Mouse (Mus musculus): Measurements from ENCODE around the gene 5031410I06Rik. TPM values are rescaled to one million over a fixed set of nuclear protein-coding genes. Genes with fewer than 3 reads are reported as not detected.

The 5031410I06Rik gene
- not detected in 2 replicates for polyA plus RNA-seq (2012; rRNA removed)

GRCm38 (mm10) chr5:26105262-26105661 is at the start of gene 5031410I06Rik:
Gene 5031410I06Rik, minus strand, starts transcription at chr5:26105362.

GRCm38 (mm10) chr5:26121321-26121720 is 16.2 kb upstream of the 5031410I06Rik start, which contains the start of gene Gm10220:
Gene Gm10220, minus strand, starts transcription at chr5:26121421.

GRCm38 (mm10) chr5:26089191-26089590 is 16.0 kb downstream of the 5031410I06Rik start, which contains the start of gene Gm10471:
Gene Gm10471, minus strand, starts transcription at chr5:26089291.

GRCm38 (mm10) chr5:26058481-26058880 is 46.7 kb downstream of the 5031410I06Rik start, which contains the start of gene Gm7347:
Gene Gm7347, minus strand, starts transcription at chr5:26058581.

Other genes starting within 250 kb of the 5031410I06Rik start
- not detected in 2 replicates for gene Gm21663, start 163.0 kb downstream of the 5031410I06Rik start, polyA plus RNA-seq (2012; rRNA removed)
- not detected in 2 replicates for gene Gm21671, start 150.9 kb downstream of the 5031410I06Rik start, polyA plus RNA-seq (2012; rRNA removed)
- not detected in 2 replicates for gene Gm21680, start 132.7 kb downstream of the 5031410I06Rik start, polyA plus RNA-seq (2012; rRNA removed)
- gene Gm21698, start 116.7 kb downstream of the 5031410I06Rik start, polyA plus RNA-seq (2012; rRNA removed): not detected in 2 replicates
- gene Gm1979, start 100.6 kb downstream of the 5031410I06Rik start, polyA plus RNA-seq (2012; rRNA removed): not detected in 2 replicates
- gene Gm5862, start 82.4 kb downstream of the 5031410I06Rik start, polyA plus RNA-seq (2012; rRNA removed): not detected in 2 replicates
- gene Speer4a, start 65.8 kb downstream of the 5031410I06Rik start, polyA plus RNA-seq (2012; rRNA removed): not detected in 2 replicates
- gene Gm7347, start 46.8 kb downstream of the 5031410I06Rik start, polyA plus RNA-seq (2012; rRNA removed): not detected in 2 replicates
- gene Gm10471, start 16.1 kb downstream of the 5031410I06Rik start, polyA plus RNA-seq (2012; rRNA removed): not detected in 2 replicates
- not detected in 2 replicates for gene Gm10220, start 16.1 kb upstream of the 5031410I06Rik start, polyA plus RNA-seq (2012; rRNA removed)
- 0.01 TPM in 1 of 2 replicates, not detected in the other for gene Gm7361, start 152.3 kb upstream of the 5031410I06Rik start, polyA plus RNA-seq (2012; rRNA removed)